Mouse (Mus musculus) brown adipose tissue, adult 24 weeks (tissue): ENCODE measurements around the gene Dpm2. TPM values are rescaled to one million over a fixed set of nuclear protein-coding genes. Genes with fewer than 3 reads are reported as not detected.

Experiments used
- H3K27ac ChIP-seq: fragments of 200-500 bp; replicated peaks from 2 replicates; pipeline ENCODE4 v1.5.1; 2012; ENCODE audit warnings: low read depth, mild to moderate bottlenecking, low read length
- H3K4me1 ChIP-seq: fragments of 200-500 bp; 2 replicates; pipeline ENCODE4 v1.6.1; 2012; ENCODE audit warnings: low read length, mixed read lengths; ENCODE audit not compliant: control insufficient read depth, insufficient read depth, insufficient read length
- H3K4me3 ChIP-seq: fragments of 200-500 bp; 2 replicates; pipeline ENCODE4 v1.5.1; 2012; ENCODE audit warnings: low read depth, mild to moderate bottlenecking, low read length, moderate library complexity; ENCODE audit not compliant: insufficient read depth
- polyA plus RNA-seq: library from polyadenylated mRNA; stranded (reverse); fragments of >200 nt; gene quantifications from 2 replicates; pipeline ENCODE4 v1.2.4, GENCODE M21; 2012; ENCODE audit not compliant: missing spikeins, insufficient read depth, insufficient read length

Gene Dpm2
- polyA plus RNA-seq, 1 experiment, result 37.5 TPM

- Histone ChIP-seq H3K4me3 (peak within 1 kb of the TSS; percentile 84), H3K27ac (peak within 1 kb of the TSS; percentile 99), H3K4me1 (peaks cover 4% of the 10 kb centered on the region)
Measured at GRCm38 (mm10) chr2:32586871-32587351, 16.3 kb downstream of the Dpm2 start, which contains the start of gene St6galnac4. TSS of gene St6galnac4 (plus strand) at chr2:32587095.

GRCm38 (mm10) chr2:32587731-32588321 lies 17.2 kb downstream of the Dpm2 start:
- Histone ChIP-seq H3K27ac (peak overlapping the region; percentile 99), H3K4me1 (peaks cover 4% of the 10 kb centered on the region), H3K4me3 (peak overlapping the region; percentile 84)

GRCm38 (mm10) chr2:32589213-32589795 lies 18.6 kb downstream of the Dpm2 start:
- Histone ChIP-seq H3K27ac (peak overlapping the region; percentile 38), H3K4me3 (peak overlapping the region; percentile 18), H3K4me1 (peaks cover 4% of the 10 kb centered on the region)

GRCm38 (mm10) chr2:32590224-32590623 lies 19.6 kb downstream of the Dpm2 start:
- Histone ChIP-seq H3K4me1 (peaks cover 4% of the 10 kb centered on the region), H3K27ac (0 out of 2 replicates have a peak overlapping the region, but pooled peaks have one; percentile 38), H3K4me3 (no peak overlapping the region)

DNA sequence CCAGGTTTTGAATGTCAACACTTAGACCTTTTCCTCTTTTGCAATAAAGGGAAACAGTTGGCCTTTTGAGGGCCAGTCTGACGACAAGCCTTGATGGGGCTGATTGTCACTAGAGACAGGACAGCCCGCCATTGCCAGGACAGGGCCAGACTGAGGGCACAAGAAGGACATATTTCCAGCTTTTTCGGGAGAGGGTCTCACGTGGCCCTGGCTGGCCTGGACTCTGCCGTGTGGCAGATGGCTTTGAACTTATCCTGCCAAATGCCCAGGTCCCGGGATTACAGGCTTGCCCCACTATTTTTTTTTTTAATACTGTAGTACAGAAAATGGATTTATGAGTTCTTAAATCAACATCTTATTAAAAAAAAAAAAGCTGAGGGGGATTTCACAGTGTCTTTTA lies 20.6 kb downstream of the Dpm2 start:
- Histone ChIP-seq H3K4me1 (peaks cover 4% of the 10 kb centered on the region), H3K4me3 (no peak overlapping the region), H3K27ac (no peak overlapping the region)

DNA sequence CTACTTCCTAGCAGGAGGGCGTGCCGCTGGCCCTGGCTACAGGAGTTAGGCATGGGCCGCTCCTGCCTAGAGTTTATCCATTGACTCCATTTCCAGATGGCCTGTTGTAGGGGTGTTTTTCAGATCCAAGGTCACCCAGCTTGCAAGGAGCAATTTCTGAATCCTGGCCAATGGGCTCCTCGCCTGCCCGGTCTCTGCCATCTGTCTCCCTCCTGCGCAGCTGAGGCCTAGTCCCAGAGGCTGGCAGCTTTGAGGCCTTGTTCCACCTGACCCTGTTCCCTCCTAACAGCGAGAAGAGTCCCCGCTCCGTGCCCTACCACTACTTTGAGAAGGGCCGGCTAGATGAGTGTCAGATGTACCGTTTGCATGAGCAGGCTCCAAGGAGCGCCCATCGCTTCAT lies 26.1 kb downstream of the Dpm2 start:
- no peak overlapping the region for H3K27ac ChIP-seq
- no peak overlapping the region for H3K4me3 ChIP-seq
- H3K4me1 ChIP-seq, result peaks cover 10% of the 10 kb centered on the region

DNA sequence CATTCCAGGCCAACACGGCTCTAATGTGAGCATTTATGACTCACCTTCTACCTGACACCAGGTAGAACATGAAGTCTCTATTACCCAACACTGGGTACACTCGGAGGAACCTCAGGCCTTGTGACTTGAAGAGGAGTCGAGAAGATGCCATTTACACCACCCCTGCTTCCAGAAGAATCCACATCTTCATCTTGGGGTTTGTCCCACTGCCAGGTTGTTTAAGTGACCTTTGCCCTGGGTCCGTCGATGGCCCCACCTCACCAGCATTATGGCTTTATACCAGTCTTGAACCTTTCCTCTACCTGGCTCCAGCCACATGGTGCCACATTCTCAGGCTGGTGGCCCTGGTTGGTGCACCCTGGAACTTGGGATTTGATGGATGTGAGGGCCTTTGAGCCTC lies 26.6 kb downstream of the Dpm2 start:
- 0 out of 2 replicates have a peak overlapping the region, but pooled peaks have one; percentile 23 for H3K27ac ChIP-seq
- H3K4me3 ChIP-seq, result no peak overlapping the region

DNA sequence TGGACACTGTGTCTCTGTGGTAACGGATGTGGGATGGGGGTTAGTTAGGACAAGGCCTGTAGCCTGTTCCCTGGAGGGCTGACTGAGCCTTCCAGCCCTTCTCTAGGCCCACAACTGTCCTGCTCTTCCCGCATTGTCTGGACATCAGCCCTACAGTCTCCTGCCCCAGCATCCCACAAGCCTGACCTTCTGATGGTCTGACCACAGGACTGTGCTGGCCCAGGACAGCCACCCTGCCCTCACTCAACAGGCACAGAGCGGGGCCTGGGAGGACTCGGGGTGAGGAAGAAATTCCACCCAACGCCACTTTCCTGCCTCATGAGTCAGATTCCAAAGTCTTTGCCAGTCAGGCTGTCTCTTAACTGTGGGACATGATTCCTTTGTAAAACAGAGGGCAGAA lies 27.0 kb downstream of the Dpm2 start:
- peaks cover 10% of the 10 kb centered on the region for H3K4me1 ChIP-seq

More for the DNA sequence above, 26.6 kb downstream of the Dpm2 start:
- H3K4me1 ChIP-seq, result peaks cover 10% of the 10 kb centered on the region

DNA sequence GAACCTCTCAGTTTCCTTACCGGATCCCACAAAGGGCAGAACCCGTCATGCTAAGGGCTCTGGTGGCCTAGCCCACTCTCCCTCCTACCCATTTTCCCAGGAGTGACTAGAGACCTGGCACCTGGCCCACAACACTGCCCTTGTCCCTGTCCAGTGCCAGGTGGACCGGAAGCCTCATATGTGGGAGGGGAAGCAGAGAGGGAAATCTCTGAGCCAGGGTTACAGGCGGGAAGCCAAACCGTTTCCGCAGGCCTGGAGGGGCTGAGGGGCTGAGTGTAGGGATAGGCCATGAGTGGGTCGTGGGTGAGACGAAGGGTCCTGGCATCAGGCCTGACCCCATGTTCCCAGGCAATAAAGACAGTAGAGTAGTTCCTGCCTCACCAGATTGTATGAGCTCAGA lies 27.8 kb downstream of the Dpm2 start:
- H3K27ac ChIP-seq, result peak overlapping the region; percentile 16; the same call in 1 of the 2 replicates
- no peak overlapping the region for H3K4me3 ChIP-seq
- H3K4me1 ChIP-seq, result peaks cover 10% of the 10 kb centered on the region

More for the DNA sequence above, 27.0 kb downstream of the Dpm2 start:
- 0 out of 2 replicates have a peak overlapping the region, but pooled peaks have one; percentile 16 for H3K27ac ChIP-seq
- H3K4me3 ChIP-seq, result no peak overlapping the region

GRCm38 (mm10) chr2:32599409-32599808 lies 28.8 kb downstream of the Dpm2 start, which contains the start of gene St6galnac6:
TSS of gene St6galnac6 (plus strand) at chr2:32599709.
- no peak within 1 kb of the TSS for H3K27ac ChIP-seq

DNA sequence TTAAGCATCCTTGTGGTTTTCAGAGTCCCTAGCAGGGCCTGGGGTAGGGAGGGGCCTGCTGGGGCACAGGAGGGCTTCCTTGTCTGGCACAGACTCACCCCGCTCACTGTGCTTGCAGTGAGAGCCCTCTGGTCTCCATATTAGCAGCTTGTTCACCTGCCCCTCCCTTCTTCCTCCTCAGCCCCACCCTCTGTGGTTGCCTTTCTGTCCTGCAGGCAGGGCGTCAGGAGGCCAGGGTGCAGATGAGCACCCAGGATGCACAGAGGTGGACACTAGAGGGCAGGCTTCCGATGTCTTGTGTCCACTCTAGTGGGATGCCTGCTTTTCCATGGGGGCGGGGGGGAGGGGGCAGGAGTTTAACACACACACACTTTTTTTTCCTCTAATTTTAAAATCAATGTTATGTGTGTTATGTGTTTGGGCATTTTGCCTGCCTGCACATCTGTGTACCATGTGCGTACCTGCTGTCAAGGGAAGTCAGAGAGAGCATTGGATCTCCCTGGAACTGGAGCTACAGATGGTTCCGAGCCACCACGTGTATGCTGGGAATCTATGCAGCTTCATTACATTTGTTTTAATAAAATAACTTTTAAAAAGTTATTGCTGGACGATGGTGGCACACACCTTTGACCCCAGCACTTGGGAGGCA lies 30.9 kb downstream of the Dpm2 start:
- H3K27ac ChIP-seq, result no peak overlapping the region
- H3K4me1 ChIP-seq, result peaks cover 9% of the 10 kb centered on the region
- H3K4me3 ChIP-seq, result no peak overlapping the region

More at GRCm38 (mm10) chr2:32599409-32599808, 28.8 kb downstream of the Dpm2 start, which contains the start of gene St6galnac6:
- Histone ChIP-seq H3K4me3 (no peak within 1 kb of the TSS), H3K4me1 (peaks cover 10% of the 10 kb centered on the region)

DNA sequence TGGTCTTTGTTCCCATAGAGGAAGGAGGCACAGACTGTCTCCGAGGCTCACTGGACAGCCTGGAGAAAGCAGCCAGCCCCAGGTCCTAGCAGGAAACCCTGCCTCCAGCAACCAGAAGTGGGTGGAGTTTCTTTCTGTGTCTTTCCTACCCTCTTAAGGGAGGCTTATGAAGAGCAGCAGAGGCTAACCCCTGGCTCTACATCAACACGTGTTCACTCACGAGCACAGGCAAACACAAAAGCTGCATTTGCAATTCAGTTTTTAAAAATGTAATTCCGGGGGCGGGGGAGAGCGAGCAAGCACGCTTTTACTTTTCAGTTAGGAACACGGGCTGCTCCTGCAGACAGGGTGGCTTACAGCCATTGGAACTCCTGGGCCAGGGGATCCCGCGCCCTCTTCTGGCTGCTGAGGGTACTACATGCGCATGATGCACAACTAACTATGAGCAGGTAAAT lies 32.0 kb downstream of the Dpm2 start:
- peaks cover 4% of the 10 kb centered on the region for H3K4me1 ChIP-seq
- peak overlapping the region; percentile 70 for H3K27ac ChIP-seq
- peak overlapping the region; percentile 55 for H3K4me3 ChIP-seq

GRCm38 (mm10) chr2:32604631-32605030 lies 34.0 kb downstream of the Dpm2 start:
- no peak overlapping the region for H3K4me3 ChIP-seq
- H3K4me1 ChIP-seq, result peaks cover 11% of the 10 kb centered on the region
- no peak overlapping the region for H3K27ac ChIP-seq

GRCm38 (mm10) chr2:32606161-32607142 lies 35.8 kb downstream of the Dpm2 start:
- Histone ChIP-seq H3K4me3 (peak overlapping the region; percentile 92), H3K27ac (no peak overlapping the region), H3K4me1 (peaks cover 7% of the 10 kb centered on the region; the same call in 1 of the 2 replicates)
